Mouse (Mus musculus): ENCODE results near the gene Cd40. TPM values are rescaled to one million over a fixed set of nuclear protein-coding genes. Genes with fewer than 3 reads are reported as not detected.

Cd40 gene
- polyA plus RNA-seq, 2 experiments, result 2.4 to 3.0 TPM

GRCm38 (mm10) chr2:165043090-165043636 is 12.3 kb upstream of the Cd40 start:
- no peaks in the 10 kb centered on the region; the same call in 1 of the 2 replicates for H3K27me3 ChIP-seq (ENCODE audit: control insufficient read depth, insufficient read depth, low read length)
- no peaks in the 10 kb centered on the region for H3K9me3 ChIP-seq (ENCODE audit: control insufficient read depth, low read length)
- DNase-seq (ENCODE audit: low read depth in 3 of 3, low spot score in 3 of 3), result no peak
- ATAC-seq (ENCODE audit: insufficient read depth), result no peak
- TF ChIP-seq EP300 (IDR thresholded peaks at IDR 0.05; ENCODE audit: low read depth) (no peak), CTCF (IDR thresholded peaks at IDR 0.05; ENCODE audit: low read depth) (no peak)
- 21% methylated on average over 17 of the region's 17 CpGs for WGBS (ENCODE audit: insufficient replicate concordance)
- no peak overlapping the region for H3K9ac ChIP-seq (replicated peaks)
- H3K4me1 ChIP-seq (replicated peaks; ENCODE audit: control insufficient read depth in 2 of 2, insufficient read depth in 2 of 2, low read length in 1 of 2), result peaks cover 0 to 6% of the 10 kb centered on the region in 2 experiments; a peak in 1 of 4 replicates
- H3K4me3 ChIP-seq (ENCODE audit: insufficient read depth in 1 of 2, low read depth in 2 of 2, low read length in 2 of 2), result no peak overlapping the region
- H3K4me2 ChIP-seq (ENCODE audit: low read depth), result no peak overlapping the region
- H3K27ac ChIP-seq, result no peak overlapping the region
- H3K36me3 ChIP-seq (replicated peaks; ENCODE audit: control insufficient read depth, insufficient read depth, low read depth), result no peaks in the 10 kb centered on the region

GRCm38 (mm10) chr2:165043729-165044128 is 11.7 kb upstream of the Cd40 start:
- no peak for TF ChIP-seq EP300 (IDR thresholded peaks at IDR 0.05; ENCODE audit: low read depth)
- no peak for TF ChIP-seq CTCF (IDR thresholded peaks at IDR 0.05; ENCODE audit: low read depth)
- DNase-seq (ENCODE audit: low read depth in 3 of 3, low spot score in 3 of 3) (no peak), ATAC-seq (ENCODE audit: insufficient read depth) (no peak)
- Histone ChIP-seq H3K9ac (replicated peaks) (no peak overlapping the region), H3K27me3 (ENCODE audit: control insufficient read depth, insufficient read depth, low read length) (no peaks in the 10 kb centered on the region; the same call in 1 of the 2 replicates), H3K4me1 (replicated peaks; ENCODE audit: control insufficient read depth in 2 of 2, insufficient read depth in 2 of 2, low read length in 1 of 2) (peaks cover 0 to 6% of the 10 kb centered on the region in 2 experiments; a peak in 1 of 4 replicates), H3K27ac (no peak overlapping the region), H3K4me2 (ENCODE audit: low read depth) (no peak overlapping the region), H3K9me3 (ENCODE audit: control insufficient read depth, low read length) (no peaks in the 10 kb centered on the region), H3K36me3 (replicated peaks; ENCODE audit: control insufficient read depth, insufficient read depth, low read depth) (no peaks in the 10 kb centered on the region), H3K4me3 (ENCODE audit: insufficient read depth in 1 of 2, low read depth in 2 of 2, low read length in 2 of 2) (no peak overlapping the region)
- WGBS (ENCODE audit: insufficient replicate concordance), result 36% methylated on average over 2 of the region's 2 CpGs

GRCm38 (mm10) chr2:165049044-165049443 is 6.4 kb upstream of the Cd40 start:
- no peak overlapping the region for H3K4me3 ChIP-seq (ENCODE audit: insufficient read depth in 1 of 2, low read depth in 2 of 2, low read length in 2 of 2)
- 63% methylated on average over 5 of the region's 5 CpGs for WGBS (ENCODE audit: insufficient replicate concordance)
- no peaks in the 10 kb centered on the region for H3K36me3 ChIP-seq (replicated peaks; ENCODE audit: control insufficient read depth, insufficient read depth, low read depth)
- H3K9ac ChIP-seq (replicated peaks), result no peak overlapping the region
- DNase-seq (ENCODE audit: low read depth in 3 of 3, low spot score in 3 of 3) (no peak), ATAC-seq (ENCODE audit: insufficient read depth) (no peak)
- H3K27me3 ChIP-seq (ENCODE audit: control insufficient read depth, insufficient read depth, low read length), result peaks cover 2% of the 10 kb centered on the region; the same call in 1 of the 2 replicates
- no peak overlapping the region for H3K4me2 ChIP-seq (ENCODE audit: low read depth)
- TF ChIP-seq EP300 (IDR thresholded peaks at IDR 0.05; ENCODE audit: low read depth) (no peak), CTCF (IDR thresholded peaks at IDR 0.05; ENCODE audit: low read depth) (no peak)
- no peak overlapping the region for H3K27ac ChIP-seq
- no peaks in the 10 kb centered on the region for H3K9me3 ChIP-seq (ENCODE audit: control insufficient read depth, low read length)
- no peaks in the 10 kb centered on the region for H3K4me1 ChIP-seq (replicated peaks; ENCODE audit: control insufficient read depth in 2 of 2, insufficient read depth in 2 of 2, low read length in 1 of 2)

- Histone ChIP-seq H3K36me3 (replicated peaks; ENCODE audit: control insufficient read depth, insufficient read depth, low read depth) (no peaks in the 10 kb centered on the region), H3K4me2 (ENCODE audit: low read depth) (no peak overlapping the region), H3K4me3 (ENCODE audit: insufficient read depth in 1 of 2, low read depth in 2 of 2, low read length in 2 of 2) (no peak overlapping the region), H3K27ac (no peak overlapping the region), H3K27me3 (ENCODE audit: control insufficient read depth, insufficient read depth, low read length) (peaks cover 2% of the 10 kb centered on the region; the same call in 1 of the 2 replicates), H3K9ac (replicated peaks) (no peak overlapping the region), H3K9me3 (ENCODE audit: control insufficient read depth, low read length) (no peaks in the 10 kb centered on the region), H3K4me1 (replicated peaks; ENCODE audit: control insufficient read depth in 2 of 2, insufficient read depth in 2 of 2, low read length in 1 of 2) (no peaks in the 10 kb centered on the region)
- DNase-seq (ENCODE audit: low read depth in 3 of 3, low spot score in 3 of 3), result no peak
- no peak for ATAC-seq (ENCODE audit: insufficient read depth)
- 55% methylated on average over 18 of the region's 18 CpGs for WGBS (ENCODE audit: insufficient replicate concordance)
- TF ChIP-seq EP300 (IDR thresholded peaks at IDR 0.05; ENCODE audit: low read depth) (no peak), CTCF (IDR thresholded peaks at IDR 0.05; ENCODE audit: low read depth) (no peak)
Observed at GRCm38 (mm10) chr2:165050826-165051548, 4.4 kb upstream of the Cd40 start.

GRCm38 (mm10) chr2:165051566-165051965 is 3.9 kb upstream of the Cd40 start:
- H3K36me3 ChIP-seq (replicated peaks; ENCODE audit: control insufficient read depth, insufficient read depth, low read depth), result no peaks in the 10 kb centered on the region
- no peaks in the 10 kb centered on the region for H3K9me3 ChIP-seq (ENCODE audit: control insufficient read depth, low read length)
- H3K4me3 ChIP-seq (ENCODE audit: insufficient read depth in 1 of 2, low read depth in 2 of 2, low read length in 2 of 2), result no peak overlapping the region
- H3K4me1 ChIP-seq (replicated peaks; ENCODE audit: control insufficient read depth in 2 of 2, insufficient read depth in 2 of 2, low read length in 1 of 2), result no peaks in the 10 kb centered on the region
- no peak overlapping the region for H3K27ac ChIP-seq
- H3K9ac ChIP-seq (replicated peaks), result no peak overlapping the region
- H3K4me2 ChIP-seq (ENCODE audit: low read depth), result no peak overlapping the region
- DNase-seq (ENCODE audit: low read depth in 3 of 3, low spot score in 3 of 3) (no peak), ATAC-seq (ENCODE audit: insufficient read depth) (no peak)
- peaks cover 2% of the 10 kb centered on the region; the same call in 1 of the 2 replicates for H3K27me3 ChIP-seq (ENCODE audit: control insufficient read depth, insufficient read depth, low read length)
- TF ChIP-seq EP300 (IDR thresholded peaks at IDR 0.05; ENCODE audit: low read depth), result no peak
- 40% methylated on average over 11 of the region's 11 CpGs for WGBS (ENCODE audit: insufficient replicate concordance)
